Mouse (Mus musculus) erythroblast, embryonic 14.5 days (primary cell): Measurements from ENCODE around the gene Ceacam2.
"Not testable (repeated sequence)": the region's sequence is repeated elsewhere in the genome, so short reads cannot be mapped to it uniquely, and the experiment has no call there.

ENCODE experiments used
- GATA1 ChIP-seq: IDR thresholded peaks from 2 replicates; pipeline ENCODE4 v1.6.1; 2012; ENCODE audit warnings: low read length, inconsistent platforms, mixed read lengths
- TAL1 ChIP-seq: IDR thresholded peaks from 3 replicates; pipeline ENCODE4 v1.6.1; 2012; ENCODE audit warnings: low read length, inconsistent platforms, mixed read lengths

DNA sequence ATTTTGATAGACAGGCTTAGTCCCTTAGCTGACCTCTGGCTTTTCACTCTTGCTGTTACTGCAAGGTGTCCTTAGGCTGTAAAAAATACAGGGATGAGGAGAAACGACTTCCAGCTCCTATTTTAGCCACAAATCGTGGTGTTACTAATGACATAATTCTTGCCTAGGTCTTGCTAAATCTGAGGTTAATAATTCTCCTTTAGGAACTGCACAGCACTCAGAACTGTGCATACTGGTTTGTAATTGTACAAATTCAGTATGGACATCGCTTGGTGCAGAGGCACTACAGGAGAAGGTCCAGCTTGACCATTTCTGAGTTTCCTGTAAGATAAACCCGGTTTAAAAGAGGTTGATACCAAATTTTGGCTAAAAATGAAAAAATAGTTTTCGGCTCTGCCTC lies 34.1 kb upstream of the Ceacam2 start:
- not testable (repeated sequence) for TF ChIP-seq GATA1, TAL1
